Mouse (Mus musculus): ENCODE results near the gene Gbf1.

GRCm38 (mm10) chr19:46304216-46304841 lies 152.0 kb downstream of the Gbf1 start, which contains the start of gene Nfkb2:
- no peak for TF ChIP-seq POLR2A (IDR thresholded peaks at IDR 0.05; ENCODE audit: insufficient read depth, low read length)
- peak; percentile 87 for TF ChIP-seq CTCF (IDR thresholded peaks at IDR 0.05; ENCODE audit: low read depth, low read length)
- TF ChIP-seq EP300 (IDR thresholded peaks at IDR 0.05; ENCODE audit: insufficient read depth, low read depth, low read length) = no peak

Data from ES-Bruce4 (cell line).